Mouse (Mus musculus) thymus, adult 2 months (tissue): ENCODE data around the gene Col6a1. TPM values are rescaled to one million over a fixed set of nuclear protein-coding genes. Genes with fewer than 3 reads are reported as not detected.

Experiments
- DNase-seq: peaks from one replicate; pipeline ENCODE4 v3.0.0; 2021
- H3K27ac ChIP-seq: fragments of 200-500 bp; 2 replicates; pipeline ENCODE4 v1.5.1; 2012; ENCODE audit warnings: low read length, control low read depth; ENCODE audit not compliant: control insufficient read depth, insufficient read depth
- H3K27me3 ChIP-seq: fragments of 200-500 bp; 2 replicates; pipeline ENCODE4 v1.6.1; 2012; ENCODE audit warnings: mild to moderate bottlenecking, low read length, moderate library complexity, mixed read lengths; ENCODE audit not compliant: control insufficient read depth, insufficient read depth
- H3K36me3 ChIP-seq: fragments of 200-500 bp; 2 replicates; pipeline ENCODE4 v1.6.1; 2012; ENCODE audit warnings: mild to moderate bottlenecking, low read length, moderate library complexity; ENCODE audit not compliant: control insufficient read depth, insufficient read depth
- H3K4me1 ChIP-seq: fragments of 200-500 bp; replicated peaks from 2 replicates; pipeline ENCODE4 v1.6.1; 2012; ENCODE audit warnings: low read length; ENCODE audit not compliant: control insufficient read depth, insufficient read depth
- H3K4me3 ChIP-seq: fragments of 200-500 bp; 2 replicates; pipeline ENCODE4 v1.5.1; 2012; ENCODE audit warnings: mild to moderate bottlenecking, low read length, control low read depth, moderate library complexity; ENCODE audit not compliant: control insufficient read depth, insufficient read depth
- CTCF ChIP-seq: fragments of 200-500 bp; IDR thresholded peaks from 2 replicates; pipeline ENCODE4 v1.5.1; 2012; ENCODE audit warnings: mild to moderate bottlenecking, control low read depth, low read length, moderate library complexity, borderline replicate concordance; ENCODE audit not compliant: control insufficient read depth, poor library complexity, insufficient read depth; ENCODE audit errors: extremely low read depth
- POLR2A ChIP-seq: fragments of 200-500 bp; IDR thresholded peaks from 2 replicates; pipeline ENCODE4 v1.6.1; 2012; ENCODE audit warnings: mild to moderate bottlenecking, low read length, control low read depth, moderate library complexity; ENCODE audit not compliant: control insufficient read depth, poor library complexity, insufficient read depth; ENCODE audit errors: extremely low read depth
- WGBS: fragments of 180-500 bp; shearing (Covaris S2); methylation state at CpG from one replicate; pipeline ENCODE4 v1.1.7; 2018; 5-methylcytosine and 5-hydroxymethylcytosine counted together
- polyA plus RNA-seq: library from polyadenylated mRNA; depleted of rRNA; stranded (reverse); fragments of >200 nt; gene quantifications from 2 replicates; pipeline ENCODE4 v1.2.3, GENCODE M21; 2012

Col6a1 gene
- polyA plus RNA-seq, 1 experiment, result 50.8 TPM

- Histone ChIP-seq H3K27me3 (no peaks in the 10 kb centered on the region), H3K36me3 (no peaks in the 10 kb centered on the region), H3K27ac (no peak overlapping the region), H3K4me3 (no peak overlapping the region), H3K4me1 (no peaks in the 10 kb centered on the region)
- 95% methylated on average over 12 of the region's 12 CpGs for WGBS
- no peak for TF ChIP-seq POLR2A
- TF ChIP-seq CTCF, result no peak
- DNase-seq, result no peak
Measured at GRCm38 (mm10) chr10:76683977-76684376, 42.0 kb downstream of the Col6a1 start.

GRCm38 (mm10) chr10:76683461-76683860, 42.5 kb downstream of the Col6a1 start:
- WGBS, result 85% methylated on average over 7 of the region's 7 CpGs
- H3K27ac ChIP-seq, result no peak overlapping the region
- no peaks in the 10 kb centered on the region for H3K27me3 ChIP-seq
- H3K4me3 ChIP-seq, result no peak overlapping the region
- DNase-seq, result no peak
- no peaks in the 10 kb centered on the region for H3K36me3 ChIP-seq
- no peak for TF ChIP-seq POLR2A
- no peak for TF ChIP-seq CTCF
- H3K4me1 ChIP-seq, result no peaks in the 10 kb centered on the region

GRCm38 (mm10) chr10:76681882-76682281, 44.1 kb downstream of the Col6a1 start:
- no peaks in the 10 kb centered on the region for H3K36me3 ChIP-seq
- TF ChIP-seq POLR2A (no peak), CTCF (no peak)
- DNase-seq, result no peak
- no peak overlapping the region for H3K27ac ChIP-seq
- WGBS, result 88% methylated on average over 3 of the region's 3 CpGs
- no peaks in the 10 kb centered on the region for H3K27me3 ChIP-seq
- H3K4me3 ChIP-seq, result no peak overlapping the region
- no peaks in the 10 kb centered on the region for H3K4me1 ChIP-seq

DNA sequence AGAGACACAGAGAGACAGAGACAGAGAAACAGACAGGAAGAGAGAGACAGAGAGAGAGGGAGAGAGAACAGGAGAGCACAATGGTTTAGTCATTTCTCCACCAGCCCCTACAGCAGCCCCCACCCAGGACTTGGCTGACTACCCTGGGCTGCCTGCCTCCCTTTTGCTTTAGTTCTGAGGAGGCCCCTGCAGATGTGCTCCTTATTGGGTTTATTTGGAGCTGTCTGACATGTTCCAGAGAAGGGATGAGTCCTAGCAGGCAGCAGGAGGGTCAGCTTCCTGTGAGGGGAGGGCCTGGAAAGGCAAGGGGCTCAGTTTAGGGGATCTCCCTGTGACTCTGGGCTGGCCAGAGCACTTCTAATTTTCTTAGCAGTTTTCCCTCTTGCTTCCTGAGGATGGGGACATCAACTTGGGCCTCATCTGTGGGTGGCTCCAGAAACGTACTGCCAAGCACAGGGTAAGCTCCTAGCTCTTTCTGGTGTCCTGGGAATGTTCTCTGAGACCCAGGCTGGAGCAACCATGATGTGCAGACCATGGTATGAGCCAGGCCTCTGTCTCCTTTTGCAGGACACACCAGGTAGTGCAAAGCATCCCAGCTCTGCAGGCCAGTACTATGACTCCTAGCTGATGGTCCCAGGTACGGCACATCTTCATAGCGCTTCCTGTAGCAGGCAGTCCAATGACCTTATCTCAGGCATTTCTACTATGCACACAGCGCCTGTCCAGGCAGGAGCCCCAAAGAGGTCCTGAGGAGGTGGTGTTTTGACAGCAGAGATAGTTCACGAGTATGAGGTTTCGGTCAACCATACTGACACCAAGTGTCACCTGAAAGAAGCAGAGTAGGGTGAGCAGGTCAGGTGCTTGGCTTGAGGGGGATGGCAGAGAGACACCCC, 45.0 kb downstream of the Col6a1 start:
- DNase-seq, result no peak
- Histone ChIP-seq H3K36me3 (no peaks in the 10 kb centered on the region), H3K4me1 (no peaks in the 10 kb centered on the region), H3K27me3 (no peaks in the 10 kb centered on the region), H3K27ac (no peak overlapping the region), H3K4me3 (no peak overlapping the region)
- TF ChIP-seq POLR2A, result no peak
- TF ChIP-seq CTCF, result no peak
- 83% methylated on average over 6 of the region's 6 CpGs for WGBS

GRCm38 (mm10) chr10:76678122-76678521, 47.8 kb downstream of the Col6a1 start:
- no peaks in the 10 kb centered on the region for H3K27me3 ChIP-seq
- DNase-seq, result no peak
- WGBS, result 81% methylated on average over 7 of the region's 7 CpGs
- H3K27ac ChIP-seq, result no peak overlapping the region
- TF ChIP-seq CTCF, result no peak
- TF ChIP-seq POLR2A, result no peak
- no peaks in the 10 kb centered on the region for H3K36me3 ChIP-seq
- no peaks in the 10 kb centered on the region for H3K4me1 ChIP-seq
- H3K4me3 ChIP-seq, result no peak overlapping the region

DNA sequence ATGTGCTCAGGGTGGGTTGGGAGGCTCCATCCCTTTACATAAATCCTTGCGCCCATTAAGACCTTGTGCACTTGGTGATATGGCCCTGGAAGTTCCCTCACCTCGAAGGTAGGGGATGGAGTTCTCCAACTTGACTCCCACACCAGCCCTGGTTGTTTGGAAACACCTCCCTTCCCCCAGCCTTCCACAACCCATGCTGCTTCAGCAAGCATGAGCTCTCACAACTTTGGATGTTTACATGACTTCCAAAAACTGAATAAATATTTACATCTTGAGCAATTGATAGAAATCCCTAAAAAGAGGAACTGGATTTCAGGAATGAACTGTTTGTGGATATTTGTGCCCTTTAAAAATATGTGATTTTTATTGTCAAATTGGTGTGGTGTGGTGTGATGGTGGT, 50.7 kb downstream of the Col6a1 start:
- WGBS, result 88% methylated on average over 2 of the region's 2 CpGs
- no peak for DNase-seq
- Histone ChIP-seq H3K27me3 (no peaks in the 10 kb centered on the region), H3K4me3 (no peak overlapping the region), H3K4me1 (no peaks in the 10 kb centered on the region), H3K27ac (no peak overlapping the region), H3K36me3 (no peaks in the 10 kb centered on the region)
- no peak for TF ChIP-seq POLR2A
- TF ChIP-seq CTCF, result no peak
